Mouse (Mus musculus) spleen, postnatal 14 days (tissue): ENCODE data around the gene Gm29666.
A peak's percentile ranks its signal among the peaks of the same experiment; 100 is the strongest.

Experiments used
- DNase-seq, 2 experiments: peaks; one replicate each; pipeline ENCODE4 v3.0.0; 2021 to 2022; ENCODE audit warnings: low spot score in 2 of 2

Gm29666 gene

GRCm38 (mm10) chr15:84919938-84920337, at the start of gene Gm29666:
TSS of gene Gm29666 (minus strand) at chr15:84920038.
- no peak for DNase-seq

DNA sequence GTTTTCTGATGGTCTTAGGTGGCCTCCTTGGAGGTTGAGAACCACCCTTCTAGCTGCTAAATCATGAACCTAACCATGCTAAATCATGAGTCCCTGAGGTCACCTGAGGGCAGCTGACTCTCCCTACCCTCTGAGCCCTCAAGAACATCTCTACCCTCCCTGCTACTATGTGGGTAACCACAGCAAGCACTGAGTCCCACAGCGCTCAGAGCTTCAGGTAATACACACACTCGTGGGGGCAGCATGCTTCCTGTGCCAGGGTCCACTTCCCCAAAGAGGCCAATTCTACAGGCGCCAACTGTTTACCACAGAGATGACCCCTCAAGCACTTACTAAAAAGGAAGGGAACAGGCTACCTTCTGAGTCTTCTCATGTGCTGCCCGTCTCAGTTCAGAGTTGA, 48.7 kb upstream of the Gm29666 start:
- no peak for DNase-seq

GRCm38 (mm10) chr15:84965575-84966360, 45.9 kb upstream of the Gm29666 start:
- peak in 1 of 2 experiments; percentile 40 for DNase-seq

GRCm38 (mm10) chr15:84964771-84965170, 44.9 kb upstream of the Gm29666 start:
- DNase-seq = no peak

DNA sequence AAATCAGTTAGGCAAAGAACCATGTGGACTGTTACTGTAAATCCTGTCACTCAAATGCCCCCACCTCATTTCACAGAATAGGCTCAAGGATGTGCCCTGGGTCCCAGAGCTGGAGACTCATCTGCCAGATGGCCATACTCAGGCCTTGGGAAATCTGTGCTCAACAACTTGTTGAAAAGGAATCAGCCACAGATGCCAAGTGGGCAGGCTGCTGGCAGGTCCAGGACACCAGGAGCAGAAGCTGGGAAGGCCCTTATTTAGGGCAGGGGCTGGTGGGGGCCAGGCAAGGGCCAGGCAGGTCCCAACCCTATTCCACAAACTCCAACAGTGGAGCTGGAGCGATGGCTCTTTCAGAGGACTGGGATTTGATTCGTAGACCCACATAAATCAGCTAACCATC, 42.7 kb upstream of the Gm29666 start:
- no peak for DNase-seq

- DNase-seq = no peak
These were observed 40.9 kb upstream of the Gm29666 start for GRCm38 (mm10) chr15:84960692-84961091.

GRCm38 (mm10) chr15:84959891-84960290, 40.1 kb upstream of the Gm29666 start:
- DNase-seq = no peak

DNA sequence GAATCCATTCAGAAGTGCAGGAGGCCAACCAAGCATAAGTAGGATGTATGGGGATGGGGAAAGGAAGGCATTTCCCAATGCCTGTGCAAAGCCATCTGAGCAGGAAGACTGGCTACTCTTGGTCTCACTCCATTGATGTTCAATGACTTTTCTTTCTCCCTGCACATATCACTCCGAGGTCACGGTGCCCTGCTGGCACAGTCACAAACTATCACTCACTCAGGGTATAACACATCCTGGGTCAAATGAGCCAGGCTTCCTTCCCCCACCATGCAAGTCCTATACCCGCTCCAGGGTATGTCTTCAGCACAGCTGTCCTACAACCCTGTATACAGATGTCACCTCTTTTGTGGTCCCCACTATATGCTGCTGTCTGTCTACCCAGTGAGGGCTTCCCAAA, 38.5 kb upstream of the Gm29666 start:
- no peak for DNase-seq

DNA sequence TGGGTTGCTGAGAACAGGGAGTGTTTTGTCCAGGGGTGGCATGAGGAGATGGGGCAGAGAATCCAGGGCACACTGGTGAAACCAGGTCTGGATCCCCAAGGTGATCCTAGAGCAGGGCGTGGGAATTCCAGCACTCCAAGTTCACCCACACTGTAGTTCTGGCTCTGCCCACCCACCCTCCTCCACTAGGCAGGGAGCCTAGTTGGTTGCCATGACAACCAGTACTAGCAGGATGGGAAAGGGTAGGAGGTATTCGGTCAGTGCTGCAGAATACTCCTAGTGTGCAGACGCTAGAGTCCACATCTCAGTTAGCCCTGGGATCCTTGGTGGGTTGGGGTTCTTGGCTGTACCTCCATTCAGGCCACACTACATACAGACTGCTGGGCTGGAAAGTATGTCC, 38.0 kb upstream of the Gm29666 start:
- DNase-seq = no peak

- DNase-seq = no peak
These were observed 33.4 kb upstream of the Gm29666 start for GRCm38 (mm10) chr15:84953259-84953658.

DNA sequence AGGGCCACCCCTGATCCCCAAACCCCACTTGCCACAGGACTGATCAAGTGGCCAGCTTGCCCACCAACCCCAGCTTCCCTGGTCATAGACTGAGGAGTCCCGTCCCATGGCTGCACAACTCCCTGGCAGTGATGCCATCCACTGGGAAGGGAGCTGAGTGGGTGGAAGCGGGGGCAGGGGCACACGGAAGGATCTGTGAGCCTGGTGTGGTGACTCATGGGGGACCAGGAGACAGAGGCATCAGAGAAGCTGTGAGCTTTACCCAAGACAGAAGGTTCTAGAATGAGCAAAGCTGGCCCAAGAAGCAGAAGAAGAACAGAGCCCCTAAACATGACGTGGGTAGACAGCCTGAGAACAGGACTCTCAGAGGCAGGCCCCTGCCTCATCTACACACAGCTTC, 30.2 kb upstream of the Gm29666 start:
- DNase-seq = no peak

- no peak for DNase-seq
These were observed 29.2 kb upstream of the Gm29666 start for GRCm38 (mm10) chr15:84948990-84949389.

GRCm38 (mm10) chr15:84944319-84944718, 24.5 kb upstream of the Gm29666 start:
- DNase-seq = no peak

DNA sequence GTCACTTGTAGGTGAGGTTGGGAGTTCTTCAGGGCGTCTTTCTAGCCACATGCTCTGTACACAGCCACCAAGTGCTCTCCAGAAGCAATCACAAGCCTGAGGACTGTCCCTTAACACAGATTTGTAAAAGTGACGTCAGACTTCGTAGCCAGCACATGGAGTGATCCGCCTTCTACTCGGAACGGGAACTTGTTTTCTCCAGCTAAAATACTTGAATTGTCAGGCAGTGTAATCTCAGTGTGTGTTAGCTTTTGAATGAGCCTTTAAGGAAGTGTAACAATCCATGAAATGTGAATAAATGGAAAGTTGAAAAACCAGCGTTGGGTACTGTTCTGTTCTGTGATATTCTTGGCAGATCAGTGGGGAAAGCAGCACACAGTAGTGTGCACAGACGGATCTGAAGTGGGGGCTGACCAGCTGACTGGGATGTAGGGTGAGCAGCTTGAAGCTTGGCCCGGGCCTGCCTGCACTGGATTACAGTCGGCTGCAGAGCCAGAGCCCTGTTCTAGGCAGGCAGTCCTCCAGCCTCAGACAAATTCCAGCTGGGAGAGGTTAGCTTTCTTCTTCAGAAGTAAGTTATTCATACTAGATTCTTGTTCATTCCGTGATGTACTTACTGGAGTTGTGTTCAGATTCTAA, 22.9 kb upstream of the Gm29666 start:
- DNase-seq = no peak

- DNase-seq = no peak
These were observed 20.3 kb upstream of the Gm29666 start for GRCm38 (mm10) chr15:84940102-84940501.

- no peak for DNase-seq
These were observed 15.1 kb upstream of the Gm29666 start for GRCm38 (mm10) chr15:84934901-84935300.

DNA sequence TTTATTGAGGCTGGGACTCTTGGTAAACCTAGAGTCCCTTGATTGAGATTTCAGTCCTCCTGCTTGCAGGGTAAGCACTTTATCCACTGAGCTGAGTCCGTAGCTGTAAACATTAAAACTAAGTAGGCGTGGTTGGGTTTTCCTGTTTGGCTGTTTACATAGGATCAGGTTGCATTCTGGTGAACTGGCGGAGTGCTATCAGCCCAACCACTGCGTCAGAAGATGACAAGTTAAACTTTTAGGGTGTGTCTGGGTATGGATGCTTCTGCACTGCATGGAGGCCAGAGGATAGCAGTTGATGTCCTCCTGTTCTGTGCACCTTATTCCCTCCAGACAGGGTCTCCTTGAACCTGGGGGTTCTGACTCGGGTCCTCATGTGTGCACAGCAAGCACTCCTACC, 12.5 kb upstream of the Gm29666 start:
- no peak for DNase-seq

DNA sequence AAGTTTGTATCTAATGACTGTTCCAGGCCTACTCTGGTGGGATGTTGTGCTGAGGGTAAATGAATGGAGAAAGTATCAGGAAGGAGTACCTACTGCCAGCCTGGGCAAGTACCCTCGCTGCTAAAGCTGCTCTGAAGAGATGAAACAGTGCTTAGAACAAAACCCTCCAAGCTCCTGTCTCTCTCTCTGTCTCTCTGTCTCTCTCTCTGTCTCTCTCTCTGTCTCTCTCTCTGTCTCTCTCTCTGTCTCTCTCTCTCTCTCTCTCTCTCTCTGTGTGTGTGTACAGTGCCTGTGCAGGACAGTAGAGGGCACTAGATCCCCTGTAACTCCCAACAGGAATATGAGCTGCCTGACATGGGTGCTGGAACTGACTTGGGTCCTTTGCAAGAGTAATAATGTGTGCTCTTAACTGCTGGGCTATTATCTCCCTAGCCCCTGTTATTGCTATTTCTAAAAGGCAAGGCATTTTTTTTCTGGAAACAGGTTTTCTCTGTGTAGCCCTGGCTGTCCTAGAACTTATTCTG, 5.7 kb upstream of the Gm29666 start:
- DNase-seq = no peak

- DNase-seq = no peak
These were observed 5.0 kb upstream of the Gm29666 start for GRCm38 (mm10) chr15:84924781-84925315.

- peak in 1 of 2 experiments; percentile 9 for DNase-seq
These were observed 3.8 kb upstream of the Gm29666 start for GRCm38 (mm10) chr15:84923508-84924181.

DNA sequence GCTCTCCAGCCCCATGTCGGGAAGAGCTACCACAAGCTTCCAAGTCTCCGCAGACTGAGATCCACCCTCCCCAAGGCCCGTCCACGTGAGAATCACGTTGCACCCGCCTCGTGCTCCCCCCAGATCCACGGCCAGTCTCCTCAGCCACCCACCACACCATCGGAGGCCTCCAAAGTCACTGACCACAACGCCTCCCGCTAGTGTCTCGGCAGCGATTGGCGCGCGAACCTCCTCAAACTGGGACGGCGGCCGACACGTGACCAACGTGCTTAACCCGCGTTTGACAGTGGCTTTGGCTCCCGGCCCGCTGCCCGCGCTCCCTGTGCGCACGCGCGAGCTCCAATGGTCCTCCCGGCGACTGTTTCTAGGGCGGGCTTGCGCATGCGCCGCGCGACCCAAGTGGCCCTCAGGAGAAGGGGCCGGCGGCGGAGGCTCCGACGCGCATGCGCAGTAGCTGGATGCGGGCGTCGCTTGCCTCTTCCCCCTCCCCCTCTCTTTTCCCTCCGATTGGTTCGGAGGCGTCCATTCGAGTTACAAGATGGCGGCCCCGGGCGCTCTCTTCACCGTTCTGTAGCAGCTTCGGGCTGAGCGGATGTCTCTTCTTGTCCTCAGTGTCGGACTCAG, 3.2 kb upstream of the Gm29666 start, which contains the start of gene Nup50:
Nup50 (plus strand) TSS at position 528 of the 624 bp plus-strand sequence.
- peak; percentile 99 for DNase-seq

DNA sequence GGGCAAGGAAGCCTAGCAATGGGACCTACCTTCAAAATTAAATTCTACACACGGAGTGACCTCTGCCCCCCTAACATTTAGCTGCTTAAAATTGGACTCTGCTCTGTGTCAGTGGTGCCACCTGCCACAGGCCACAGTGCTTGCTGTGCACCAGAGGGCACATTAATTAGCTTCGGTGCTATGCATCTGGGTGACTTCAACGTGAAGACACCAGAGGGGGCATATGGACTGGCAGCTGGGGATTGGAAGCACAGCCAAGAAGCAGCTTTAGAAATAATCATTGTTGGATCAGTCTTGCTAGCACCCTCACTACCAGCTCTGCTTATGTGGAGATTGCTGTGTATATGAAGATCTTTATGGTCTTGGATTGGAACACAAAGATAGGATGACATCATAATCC, 6.6 kb downstream of the Gm29666 start:
- DNase-seq = no peak
